Mouse (Mus musculus): ENCODE data around the gene Gpr39. TPM values are rescaled to one million over a fixed set of nuclear protein-coding genes. Genes with fewer than 3 reads are reported as not detected.

Gpr39 gene
- polyA plus RNA-seq (2012; rRNA removed) = 0.16 and 0.18 TPM in 2 replicates

DNA sequence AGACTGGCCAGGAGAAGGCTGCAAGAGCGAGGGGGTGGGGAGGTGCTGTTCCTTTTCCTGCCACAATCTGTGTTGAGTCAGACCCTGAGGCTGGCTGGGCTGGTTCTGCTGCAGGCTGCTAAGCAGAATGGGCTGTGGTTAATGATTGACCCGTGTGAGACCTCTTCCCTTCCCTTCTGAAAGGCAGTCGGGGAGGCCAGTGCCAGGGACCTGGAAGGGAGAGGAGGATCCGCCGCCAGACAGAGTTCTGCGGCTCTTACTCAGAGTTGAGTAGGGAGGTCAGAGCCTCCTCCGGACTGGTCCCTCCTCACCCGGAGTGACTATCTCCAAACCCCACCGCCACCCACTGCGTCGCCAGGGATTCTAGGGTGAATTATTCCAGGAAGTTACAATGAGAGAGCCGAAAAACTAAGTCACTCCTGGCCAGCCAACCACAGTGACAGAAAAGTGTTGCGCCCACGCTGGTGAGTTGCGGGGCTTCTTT is at the start of gene Gpr39:
Gene Gpr39 (plus strand): TSS at position 206 of the 484 bp plus-strand sequence.

DNA sequence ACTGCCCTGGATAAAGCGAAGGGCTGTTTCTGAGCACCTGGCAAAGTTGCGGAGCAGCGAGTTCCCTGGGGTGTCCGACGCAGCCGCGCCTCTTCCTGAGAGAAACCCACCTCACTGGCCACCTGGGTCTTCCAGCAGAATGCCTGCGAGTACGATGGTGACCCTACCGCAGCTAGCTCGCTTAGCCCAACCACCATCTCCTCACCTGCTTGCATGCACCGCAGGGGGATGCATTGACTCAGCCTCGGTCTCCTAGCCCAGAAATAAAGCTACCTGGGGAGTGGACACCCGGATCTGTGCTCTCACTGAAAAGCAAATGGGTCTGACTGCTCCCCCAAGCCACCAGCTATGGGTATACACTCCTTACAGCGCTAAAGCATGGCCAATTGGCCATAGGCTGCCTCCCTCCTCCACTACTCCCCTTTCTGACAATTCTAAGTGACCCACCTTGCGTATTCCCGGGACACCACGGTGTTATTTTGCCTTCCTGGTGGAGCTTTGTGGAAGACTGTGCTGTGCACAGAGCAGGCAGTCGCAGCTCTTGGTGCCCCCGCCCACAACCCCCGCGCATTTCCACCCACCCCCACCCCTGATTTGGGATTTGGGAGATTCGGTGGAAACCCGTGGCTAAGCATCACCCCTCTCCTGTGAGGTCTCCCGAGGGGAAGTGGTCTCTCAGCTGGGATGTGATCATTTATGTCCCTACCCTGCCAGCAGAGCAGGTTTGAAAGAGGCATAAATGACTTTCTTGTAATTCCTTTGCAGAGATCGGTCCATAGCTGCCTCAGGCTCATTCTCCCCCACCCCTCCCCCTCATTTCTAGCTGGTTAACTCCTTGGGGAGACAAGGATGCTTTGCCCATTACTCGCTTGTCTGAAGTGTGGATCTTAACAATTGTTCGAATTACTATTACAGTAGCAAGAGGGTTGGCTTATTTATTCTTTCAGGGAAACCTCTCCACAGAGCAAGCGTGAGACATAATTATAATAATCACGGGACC is 236.1 kb downstream of the Gpr39 start, which contains the start of gene Lypd1:
Gene Lypd1 (minus strand): TSS at position 501 of the 1,000 bp plus-strand sequence.

Other genes starting within 250 kb of the Gpr39 start
- 126 and 138 TPM in 2 replicates for gene Actr3, start 241.3 kb upstream of the Gpr39 start, polyA plus RNA-seq (2012; rRNA removed)
- 29.6 and 32.5 TPM in 2 replicates for gene Slc35f5, start 116.4 kb upstream of the Gpr39 start, polyA plus RNA-seq (2012; rRNA removed)
- 43.2 and 61.4 TPM in 2 replicates for gene Lypd1, start 236.1 kb downstream of the Gpr39 start, polyA plus RNA-seq (2012; rRNA removed)